Mouse (Mus musculus): ENCODE results near the gene Rlbp1.
A peak's percentile ranks its signal among the peaks of the same experiment; 100 is the strongest.

The Rlbp1 gene

GRCm38 (mm10) chr7:79376516-79377275, 10.2 kb downstream of the Rlbp1 start:
- no peak for DNase-seq (ENCODE audit: low read depth)

GRCm38 (mm10) chr7:79375594-79375993, 11.3 kb downstream of the Rlbp1 start:
- DNase-seq (ENCODE audit: low read depth), result no peak

GRCm38 (mm10) chr7:79374017-79374416, 12.8 kb downstream of the Rlbp1 start:
- no peak for DNase-seq (ENCODE audit: low read depth)

GRCm38 (mm10) chr7:79371321-79371879, 15.4 kb downstream of the Rlbp1 start:
- no peak for DNase-seq (ENCODE audit: low read depth)

DNA sequence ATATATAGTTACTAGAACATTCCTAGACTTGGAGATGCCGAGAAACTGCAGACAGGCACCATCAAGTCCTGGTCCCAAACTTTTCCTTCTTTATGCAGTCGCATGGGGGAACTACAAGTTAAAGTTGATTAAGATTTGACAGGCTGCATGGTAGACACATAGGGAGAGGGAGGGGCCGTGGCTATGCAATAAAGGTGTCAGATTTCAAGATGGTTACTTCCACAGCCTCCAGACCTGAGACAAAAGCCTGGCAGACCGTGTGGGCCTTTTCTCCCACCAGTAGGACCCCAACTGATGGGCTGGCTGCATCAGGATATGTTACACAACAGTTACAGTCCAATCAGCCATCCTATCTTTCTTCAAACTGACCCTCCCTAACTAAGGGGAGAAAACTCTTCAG, 17.4 kb downstream of the Rlbp1 start:
- DNase-seq (ENCODE audit: low read depth), result no peak

DNA sequence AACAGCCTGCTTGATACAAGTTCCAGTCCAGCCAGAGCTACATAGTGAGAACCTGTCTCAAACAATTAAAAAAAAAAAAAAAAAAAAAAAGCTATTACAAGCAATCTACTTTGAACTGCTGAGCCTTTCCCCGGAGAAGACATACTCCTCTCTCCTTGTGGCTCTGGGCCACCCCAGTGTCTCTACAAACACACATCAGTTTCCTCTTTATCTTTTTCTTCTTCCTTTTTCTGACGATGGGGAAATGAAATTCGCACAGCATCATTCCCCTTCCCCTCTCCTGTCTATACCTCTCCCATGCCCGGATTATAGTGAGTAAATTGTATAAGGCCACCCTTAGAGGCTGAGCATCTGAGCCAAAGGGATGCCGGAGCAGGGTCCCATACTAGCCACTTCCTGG, 18.2 kb downstream of the Rlbp1 start:
- DNase-seq (ENCODE audit: low read depth), result no peak

- no peak for DNase-seq (ENCODE audit: low read depth)
Observed at GRCm38 (mm10) chr7:79363370-79364043, 23.3 kb downstream of the Rlbp1 start.

GRCm38 (mm10) chr7:79362830-79363229, 24.0 kb downstream of the Rlbp1 start:
- no peak for DNase-seq (ENCODE audit: low read depth)

- DNase-seq (ENCODE audit: low read depth), result no peak
Observed at GRCm38 (mm10) chr7:79362208-79362607, 24.6 kb downstream of the Rlbp1 start.

DNA sequence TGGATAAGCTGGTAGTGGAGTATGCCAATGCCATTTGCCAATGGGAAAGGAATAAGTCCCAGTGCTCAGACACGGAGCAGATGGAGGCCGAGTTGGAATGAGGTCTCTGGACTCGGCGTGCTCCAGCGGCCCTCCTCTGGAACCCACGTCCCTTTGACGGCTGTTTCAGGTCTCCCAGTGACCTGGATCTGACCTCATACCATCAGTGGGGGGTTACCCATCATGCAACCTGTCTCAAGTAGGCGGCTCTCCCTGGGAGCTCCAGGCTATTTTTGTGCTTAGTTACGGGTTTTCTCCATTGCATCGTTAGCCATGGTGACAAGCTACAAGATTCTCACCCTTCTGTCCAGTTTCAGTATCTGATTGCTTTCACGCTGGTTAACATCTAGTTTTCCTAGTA, 26.8 kb downstream of the Rlbp1 start:
- no peak for DNase-seq (ENCODE audit: low read depth)

DNA sequence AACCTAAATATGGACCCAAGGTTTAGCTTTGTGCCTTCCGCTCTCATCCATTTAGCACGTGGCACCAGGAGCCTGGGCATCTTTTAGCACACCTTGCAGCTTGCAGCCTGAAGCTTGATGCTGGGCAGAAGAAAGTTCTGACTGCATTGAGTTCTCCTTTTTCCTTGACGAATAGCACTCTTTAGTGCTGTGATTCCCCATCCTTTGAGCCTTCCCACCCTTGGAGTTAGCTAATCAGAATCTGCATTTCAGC, 27.7 kb downstream of the Rlbp1 start:
- no peak for DNase-seq (ENCODE audit: low read depth)

- no peak for DNase-seq (ENCODE audit: low read depth)
Observed at GRCm38 (mm10) chr7:79358350-79359182, 28.3 kb downstream of the Rlbp1 start.

DNA sequence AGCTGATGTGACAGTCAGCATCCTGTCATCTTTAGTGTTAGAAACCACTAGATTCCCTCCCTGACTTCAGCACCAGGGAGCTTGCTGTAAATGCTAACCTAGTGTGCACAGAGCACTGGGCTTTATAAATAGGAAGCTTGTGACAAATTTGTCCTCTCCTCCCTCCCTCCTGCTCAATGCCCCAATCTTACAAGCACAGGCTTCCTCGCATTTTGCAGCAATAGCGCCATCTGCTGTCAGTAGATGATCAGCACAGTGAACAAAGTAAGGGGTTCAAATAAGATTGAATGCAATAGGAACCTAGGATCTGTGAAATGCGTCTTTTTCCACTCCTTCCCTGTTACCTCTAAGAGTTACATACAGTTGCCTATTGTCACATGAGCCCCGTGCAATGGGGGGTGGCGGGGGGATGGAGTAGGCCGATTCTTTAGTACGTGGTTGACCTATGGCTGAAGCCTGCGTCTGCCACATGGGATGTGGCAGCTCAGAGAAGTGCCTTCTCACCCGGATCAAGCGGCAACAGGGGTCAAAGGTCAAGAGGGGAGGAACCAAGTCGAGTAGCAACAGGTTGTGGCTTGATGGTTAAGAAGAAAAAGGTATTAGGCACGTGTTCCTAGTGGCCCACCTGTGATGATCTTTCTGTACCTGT, 37.0 kb downstream of the Rlbp1 start:
- peak; percentile 40 for DNase-seq (ENCODE audit: low read depth)

DNA sequence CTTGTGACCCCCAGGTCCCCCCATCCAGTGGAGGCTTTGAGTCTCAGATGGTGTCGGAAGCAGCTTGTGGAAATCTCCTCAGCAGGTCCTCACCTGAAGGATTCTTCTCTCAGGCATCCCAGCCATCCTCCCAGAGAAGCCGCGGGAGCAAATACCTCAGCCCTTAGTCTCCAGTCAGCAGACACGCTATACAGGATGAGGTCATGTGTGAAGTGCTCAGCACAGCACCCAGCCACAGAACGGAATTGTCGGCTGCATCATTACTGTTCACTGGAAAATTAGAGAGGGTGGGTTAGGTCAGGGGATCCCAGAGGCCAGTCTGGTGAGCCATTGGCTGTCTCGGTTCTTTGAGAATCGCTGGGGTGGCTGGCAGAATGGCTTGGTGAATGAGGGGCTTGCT, 38.0 kb downstream of the Rlbp1 start:
- DNase-seq (ENCODE audit: low read depth), result no peak

DNA sequence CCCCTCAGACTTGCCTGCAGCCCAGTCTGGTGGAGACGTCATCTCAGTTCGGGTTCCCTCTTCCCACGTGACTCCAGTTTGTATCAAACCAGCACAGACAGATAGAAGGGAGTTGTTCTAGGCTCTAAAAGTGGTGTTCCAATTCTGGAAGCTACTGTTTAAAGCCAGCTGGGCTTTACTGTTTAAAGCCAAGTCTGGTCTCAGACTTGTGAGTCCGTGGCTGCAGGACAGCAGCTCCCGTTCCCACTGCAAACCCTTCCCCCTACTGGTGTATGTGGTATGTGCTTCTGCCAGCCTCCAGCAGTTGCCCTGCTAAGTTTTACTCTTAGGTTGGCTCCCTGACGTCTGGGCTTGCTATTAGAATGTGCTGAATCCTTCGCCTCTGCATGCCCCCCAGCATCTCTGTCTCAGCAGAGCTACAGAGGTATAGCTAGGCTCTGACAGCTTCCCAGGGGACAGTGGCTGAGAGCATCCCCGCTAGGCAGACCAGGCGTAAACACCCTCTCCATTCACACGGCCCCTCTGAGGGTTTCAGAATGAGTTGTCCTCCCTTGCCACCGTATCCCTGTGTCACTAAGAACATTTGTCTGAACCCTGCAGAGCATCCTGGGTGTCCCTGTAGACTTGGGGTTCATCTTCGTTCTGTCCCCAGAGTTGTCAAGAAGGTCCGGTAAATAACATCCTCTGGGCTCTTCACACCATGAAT, 39.6 kb downstream of the Rlbp1 start:
- no peak for DNase-seq (ENCODE audit: low read depth)

- no peak for DNase-seq (ENCODE audit: low read depth)
Observed at GRCm38 (mm10) chr7:79346555-79347075, 40.2 kb downstream of the Rlbp1 start.

DNA sequence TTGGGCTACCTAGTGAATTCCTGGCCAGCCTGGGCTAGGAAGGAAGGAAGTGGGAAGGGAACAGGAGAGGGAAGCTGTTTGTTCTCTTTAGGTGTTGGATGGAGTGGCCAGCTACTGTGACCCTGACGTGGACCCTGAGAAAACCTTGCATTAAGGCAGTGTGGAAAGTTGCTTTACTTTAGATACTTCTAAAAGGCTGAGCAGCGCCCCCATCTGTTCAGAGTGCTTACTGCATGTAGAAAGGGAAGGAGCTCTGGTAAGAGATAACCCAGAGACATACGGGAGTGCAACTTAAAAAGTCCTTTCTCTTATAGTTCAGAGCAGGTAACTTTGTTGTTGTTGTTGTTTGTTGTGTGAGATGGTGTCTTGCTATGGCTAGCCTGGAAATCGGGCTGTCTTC, 40.9 kb downstream of the Rlbp1 start:
- DNase-seq (ENCODE audit: low read depth), result no peak

DNA sequence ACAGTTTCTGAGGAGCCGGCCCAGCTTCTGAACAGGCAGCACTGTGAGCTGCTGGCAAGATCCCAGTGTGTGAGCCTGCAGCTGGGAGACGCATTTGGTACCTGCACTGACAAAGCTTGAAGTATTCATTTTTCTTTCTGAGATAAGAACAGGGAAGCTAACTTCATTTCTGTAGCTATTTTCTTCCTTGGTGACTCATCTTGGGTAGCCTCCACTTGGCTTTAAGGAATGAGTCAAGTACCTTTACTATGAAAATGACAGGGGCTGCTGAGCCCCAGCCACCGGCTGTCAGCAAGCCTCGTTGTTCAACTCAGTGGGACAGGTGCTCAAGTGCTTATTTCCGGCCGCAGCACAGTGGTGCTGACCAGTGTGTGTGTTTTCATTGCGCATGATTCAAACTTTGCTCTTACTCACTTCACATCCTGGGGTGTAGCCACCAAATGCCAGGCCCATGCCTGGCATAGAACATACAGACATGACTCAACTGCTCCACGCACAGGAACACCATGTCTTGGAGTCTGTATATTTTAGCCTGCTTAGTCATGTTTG, 50.4 kb downstream of the Rlbp1 start:
- peak; percentile 62 for DNase-seq (ENCODE audit: low read depth)

DNA sequence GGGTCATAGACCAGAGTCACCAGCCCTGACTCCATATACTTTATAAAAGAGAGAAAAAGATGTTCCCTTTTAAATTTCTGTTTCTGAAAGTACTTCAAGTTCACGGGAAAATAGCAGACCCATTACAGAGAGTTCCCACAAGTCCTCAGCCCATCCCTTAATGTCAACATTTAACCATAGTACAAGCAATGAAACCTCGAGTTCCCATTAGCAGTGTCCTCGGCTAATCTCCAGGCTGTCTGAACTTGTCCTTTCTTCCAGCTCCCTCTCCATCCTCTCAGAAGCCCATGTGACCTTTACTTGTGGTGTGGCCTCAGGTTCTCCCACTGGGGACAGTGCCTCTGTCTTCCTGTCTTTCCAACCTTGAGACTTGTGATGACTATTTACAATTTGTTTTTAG, 53.4 kb downstream of the Rlbp1 start:
- no peak for DNase-seq (ENCODE audit: low read depth)

GRCm38 (mm10) chr7:79331197-79331596, 55.7 kb downstream of the Rlbp1 start:
- DNase-seq (ENCODE audit: low read depth), result no peak

- DNase-seq (ENCODE audit: low read depth), result no peak
Observed at GRCm38 (mm10) chr7:79328769-79329168, 58.1 kb downstream of the Rlbp1 start.

All from fibroblast of lung, adult 2 months (primary cell).